Mouse (Mus musculus): ENCODE data around the gene Tpp2.
"Not testable (repeated sequence)": the region's sequence is repeated elsewhere in the genome, so short reads cannot be mapped to it uniquely, and the experiment has no call there.

Tpp2 gene

GRCm38 (mm10) chr1:43933488-43934415 lies at the start of gene Tpp2:
Gene Tpp2 (plus strand): TSS chr1:43933647.
- peak; percentile 96 to 98 for DNase-seq

GRCm38 (mm10) chr1:43888358-43888757 lies 45.1 kb upstream of the Tpp2 start:
- DNase-seq: not testable (repeated sequence)

- no peak for DNase-seq
Measured at GRCm38 (mm10) chr1:43895742-43896141, 37.7 kb upstream of the Tpp2 start.

- no peak for DNase-seq
Measured at GRCm38 (mm10) chr1:43897131-43897530, 36.3 kb upstream of the Tpp2 start.

- DNase-seq: no peak
Measured at GRCm38 (mm10) chr1:43897987-43898386, 35.5 kb upstream of the Tpp2 start.

GRCm38 (mm10) chr1:43898991-43899714 lies 34.3 kb upstream of the Tpp2 start:
- DNase-seq: peak; percentile 39 to 73

GRCm38 (mm10) chr1:43902417-43902816 lies 31.0 kb upstream of the Tpp2 start:
- no peak for DNase-seq

GRCm38 (mm10) chr1:43902855-43903254 lies 30.6 kb upstream of the Tpp2 start:
- no peak for DNase-seq

GRCm38 (mm10) chr1:43915428-43915827 lies 18.0 kb upstream of the Tpp2 start:
- DNase-seq: no peak

GRCm38 (mm10) chr1:43916854-43917253 lies 16.6 kb upstream of the Tpp2 start:
- no peak for DNase-seq

- no peak for DNase-seq
Measured at GRCm38 (mm10) chr1:43934416-43934810, 966 bp downstream of the Tpp2 start.

GRCm38 (mm10) chr1:43939310-43939709 lies 5.9 kb downstream of the Tpp2 start:
- no peak for DNase-seq

GRCm38 (mm10) chr1:43941476-43942217 lies 8.2 kb downstream of the Tpp2 start:
- DNase-seq: no peak

GRCm38 (mm10) chr1:43942814-43943213 lies 9.4 kb downstream of the Tpp2 start:
- DNase-seq: no peak

- no peak for DNase-seq
Measured at GRCm38 (mm10) chr1:43953679-43954078, 20.2 kb downstream of the Tpp2 start.

GRCm38 (mm10) chr1:43964381-43964780 lies 30.9 kb downstream of the Tpp2 start:
- DNase-seq: no peak

GRCm38 (mm10) chr1:43966756-43967155 lies 33.3 kb downstream of the Tpp2 start:
- no peak for DNase-seq

- DNase-seq: no peak
Measured at GRCm38 (mm10) chr1:43969361-43969760, 35.9 kb downstream of the Tpp2 start.

- no peak for DNase-seq
Measured at GRCm38 (mm10) chr1:43971089-43971488, 37.6 kb downstream of the Tpp2 start.

- no peak for DNase-seq
Measured at GRCm38 (mm10) chr1:43996914-43997589, 63.6 kb downstream of the Tpp2 start.

GRCm38 (mm10) chr1:44004513-44004912 lies 71.1 kb downstream of the Tpp2 start:
- no peak for DNase-seq

- no peak for DNase-seq
Measured at GRCm38 (mm10) chr1:44015556-44015955, 82.1 kb downstream of the Tpp2 start.

- DNase-seq: no peak
Measured at GRCm38 (mm10) chr1:44019934-44020333, 86.5 kb downstream of the Tpp2 start, which contains the start of gene Mettl21c. Gene Mettl21c (minus strand): TSS chr1:44020034.
